Mouse (Mus musculus) cerebellum, adult 2 months (tissue): ENCODE results near the gene Pacrg. TPM values are rescaled to one million over a fixed set of nuclear protein-coding genes. Genes with fewer than 3 reads are reported as not detected.

ENCODE experiments used
- DNase-seq, 2 experiments: peaks; one replicate each; pipeline ENCODE4 v3.0.0; 2021
- H3K27ac ChIP-seq: fragments of 200-500 bp; 2 replicates; pipeline ENCODE4 v1.5.1; 2012; ENCODE audit warnings: low read length, control low read depth, inconsistent platforms; ENCODE audit not compliant: insufficient read depth
- H3K27me3 ChIP-seq: fragments of 200-500 bp; 2 replicates; pipeline ENCODE4 v1.6.1; 2012; ENCODE audit warnings: inconsistent platforms, mild to moderate bottlenecking, low read length, moderate library complexity; ENCODE audit not compliant: control insufficient read depth, insufficient read depth
- H3K4me1 ChIP-seq: fragments of 200-500 bp; 2 replicates; pipeline ENCODE4 v1.6.1; 2011; ENCODE audit warnings: low read length; ENCODE audit not compliant: control insufficient read depth, insufficient read depth
- H3K4me3 ChIP-seq: fragments of 200-500 bp; replicated peaks from 2 replicates; pipeline ENCODE3; 2011; ENCODE audit warnings: mild to moderate bottlenecking, low read depth, low read length, control low read depth; ENCODE audit not compliant: insufficient read depth
- CTCF ChIP-seq: fragments of 200-500 bp; IDR thresholded peaks from 2 replicates; pipeline ENCODE4 v1.5.1; 2011; ENCODE audit warnings: low read depth, mild to moderate bottlenecking, control low read depth, low read length, moderate library complexity, borderline replicate concordance; ENCODE audit not compliant: insufficient read depth
- POLR2A ChIP-seq: fragments of 200-500 bp; IDR thresholded peaks from 2 replicates; pipeline ENCODE4 v1.6.1; 2011; ENCODE audit warnings: low read length, control low read depth, borderline replicate concordance; ENCODE audit not compliant: insufficient read depth
- WGBS: fragments of 180-500 bp; shearing (Covaris S2); methylation state at CpG from one replicate; pipeline ENCODE4 v1.1.7; 2018; 5-methylcytosine and 5-hydroxymethylcytosine counted together
- polyA plus RNA-seq: library from polyadenylated mRNA; depleted of rRNA; stranded (reverse); fragments of >200 nt; gene quantifications from 2 replicates; pipeline ENCODE4 v1.2.3, GENCODE M21; 2012

The Pacrg gene
- polyA plus RNA-seq, 1 experiment = 17.4 TPM

GRCm38 (mm10) chr17:10473826-10474384 lies 366.2 kb downstream of the Pacrg start:
- no peak overlapping the region for H3K27ac ChIP-seq

DNA sequence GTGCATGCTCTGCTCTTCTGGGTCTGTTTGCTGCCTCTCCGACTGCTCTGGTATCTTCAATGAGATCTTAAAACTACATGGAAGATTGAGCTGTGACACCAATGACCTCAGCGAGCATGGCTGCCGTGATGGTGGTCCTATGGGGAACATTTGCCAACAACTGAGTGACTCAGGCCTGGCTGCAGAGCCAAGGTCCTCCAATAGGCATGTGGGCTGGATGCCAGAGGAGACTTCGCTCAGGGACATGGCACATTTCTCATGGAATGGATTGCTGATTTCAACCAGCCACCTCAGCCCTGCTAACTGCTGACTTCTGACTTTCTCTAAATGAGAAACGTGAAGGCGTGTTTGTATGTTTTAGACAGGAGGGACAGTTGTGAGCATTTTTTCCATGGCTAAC lies 366.9 kb downstream of the Pacrg start:
- no peak for DNase-seq
- Histone ChIP-seq H3K27me3 (no peaks in the 10 kb centered on the region), H3K4me3 (no peak overlapping the region), H3K27ac (no peak overlapping the region), H3K4me1 (no peaks in the 10 kb centered on the region)
- WGBS = 63% methylated on average over 6 of the region's 6 CpGs
- TF ChIP-seq CTCF (no peak), POLR2A (no peak)

More at GRCm38 (mm10) chr17:10473826-10474384, 366.2 kb downstream of the Pacrg start:
- 82% methylated on average over 7 of the region's 7 CpGs for WGBS
- TF ChIP-seq POLR2A = no peak
- TF ChIP-seq CTCF = no peak
- H3K4me3 ChIP-seq = no peak overlapping the region
- no peak for DNase-seq
- no peaks in the 10 kb centered on the region for H3K27me3 ChIP-seq
- no peaks in the 10 kb centered on the region for H3K4me1 ChIP-seq

- Histone ChIP-seq H3K27ac (no peak overlapping the region), H3K27me3 (no peaks in the 10 kb centered on the region), H3K4me3 (no peak overlapping the region), H3K4me1 (no peaks in the 10 kb centered on the region)
- TF ChIP-seq POLR2A = no peak
- no peak for TF ChIP-seq CTCF
- no peak for DNase-seq
- WGBS = 93% methylated on average over 9 of the region's 9 CpGs
Observed at GRCm38 (mm10) chr17:10469874-10470568, 370.1 kb downstream of the Pacrg start.

- TF ChIP-seq POLR2A (no peak), CTCF (no peak)
- DNase-seq = no peak
- 81% methylated on average over 3 of the region's 3 CpGs for WGBS
Observed at GRCm38 (mm10) chr17:10467102-10467501, 373.0 kb downstream of the Pacrg start.

GRCm38 (mm10) chr17:10465467-10465866 lies 374.6 kb downstream of the Pacrg start:
- no peaks in the 10 kb centered on the region for H3K4me1 ChIP-seq
- H3K4me3 ChIP-seq = no peak overlapping the region
- 87% methylated on average over 6 of the region's 6 CpGs for WGBS
- DNase-seq = no peak
- TF ChIP-seq POLR2A (no peak), CTCF (no peak)
- H3K27me3 ChIP-seq = no peaks in the 10 kb centered on the region
- no peak overlapping the region for H3K27ac ChIP-seq

More at GRCm38 (mm10) chr17:10467102-10467501, 373.0 kb downstream of the Pacrg start:
- H3K27ac ChIP-seq = no peak overlapping the region
- H3K27me3 ChIP-seq = no peaks in the 10 kb centered on the region
- no peaks in the 10 kb centered on the region for H3K4me1 ChIP-seq
- no peak overlapping the region for H3K4me3 ChIP-seq

DNA sequence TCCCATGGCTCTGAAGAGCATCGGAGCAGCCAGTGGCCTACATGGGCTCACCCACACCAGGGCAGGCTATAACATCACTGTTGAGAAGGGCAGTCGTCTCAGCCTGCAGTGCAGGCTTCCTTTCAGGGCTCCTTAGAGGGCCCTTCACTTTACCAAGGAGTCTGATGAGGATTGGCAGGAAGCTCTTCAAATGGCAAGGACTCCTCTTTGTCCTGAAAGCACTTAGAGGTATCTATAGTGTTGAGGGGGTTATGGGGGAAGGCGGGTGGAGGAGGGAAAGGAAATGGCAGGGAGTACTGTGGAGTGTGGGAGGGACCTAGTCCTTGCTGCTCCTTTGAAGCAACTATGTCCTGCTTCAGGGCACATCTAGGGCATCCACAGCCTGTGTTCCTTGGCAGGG lies 375.4 kb downstream of the Pacrg start:
- no peaks in the 10 kb centered on the region for H3K27me3 ChIP-seq
- H3K4me3 ChIP-seq = no peak overlapping the region
- TF ChIP-seq POLR2A (no peak), CTCF (no peak)
- no peak for DNase-seq
- 88% methylated on average over 3 of the region's 3 CpGs for WGBS
- no peaks in the 10 kb centered on the region for H3K4me1 ChIP-seq
- no peak overlapping the region for H3K27ac ChIP-seq

GRCm38 (mm10) chr17:10463626-10464025 lies 376.5 kb downstream of the Pacrg start:
- DNase-seq = no peak
- 83% methylated on average over 3 of the region's 3 CpGs for WGBS
- no peak overlapping the region for H3K27ac ChIP-seq

GRCm38 (mm10) chr17:10460916-10461315 lies 379.2 kb downstream of the Pacrg start:
- Histone ChIP-seq H3K4me1 (no peaks in the 10 kb centered on the region), H3K4me3 (no peak overlapping the region), H3K27me3 (no peaks in the 10 kb centered on the region), H3K27ac (no peak overlapping the region)
- WGBS = 75% methylated on average over 4 of the region's 4 CpGs
- TF ChIP-seq POLR2A (no peak), CTCF (no peak)
- no peak for DNase-seq

More at GRCm38 (mm10) chr17:10463626-10464025, 376.5 kb downstream of the Pacrg start:
- no peaks in the 10 kb centered on the region for H3K27me3 ChIP-seq
- no peak overlapping the region for H3K4me3 ChIP-seq
- H3K4me1 ChIP-seq = no peaks in the 10 kb centered on the region
- no peak for TF ChIP-seq CTCF
- no peak for TF ChIP-seq POLR2A
